Mouse (Mus musculus) frontal cortex, adult 2 months (tissue): ENCODE measurements around the gene Alpl. TPM values are rescaled to one million over a fixed set of nuclear protein-coding genes. Genes with fewer than 3 reads are reported as not detected.
A peak's percentile ranks its signal among the peaks of the same experiment; 100 is the strongest.

Experiments used
- DNase-seq, 2 experiments: peaks; one replicate each; pipeline ENCODE4 v3.0.0; 2022; ENCODE audit warnings: low spot score in 1 of 2; ENCODE audit errors: extremely low spot score in 1 of 2
- polyA plus RNA-seq: library from polyadenylated mRNA; depleted of rRNA; stranded (reverse); fragments of >200 nt; gene quantifications from 2 replicates; pipeline ENCODE4 v1.2.3, GENCODE M21; 2012

The Alpl gene
- polyA plus RNA-seq, 1 experiment: 13.5 TPM

DNA sequence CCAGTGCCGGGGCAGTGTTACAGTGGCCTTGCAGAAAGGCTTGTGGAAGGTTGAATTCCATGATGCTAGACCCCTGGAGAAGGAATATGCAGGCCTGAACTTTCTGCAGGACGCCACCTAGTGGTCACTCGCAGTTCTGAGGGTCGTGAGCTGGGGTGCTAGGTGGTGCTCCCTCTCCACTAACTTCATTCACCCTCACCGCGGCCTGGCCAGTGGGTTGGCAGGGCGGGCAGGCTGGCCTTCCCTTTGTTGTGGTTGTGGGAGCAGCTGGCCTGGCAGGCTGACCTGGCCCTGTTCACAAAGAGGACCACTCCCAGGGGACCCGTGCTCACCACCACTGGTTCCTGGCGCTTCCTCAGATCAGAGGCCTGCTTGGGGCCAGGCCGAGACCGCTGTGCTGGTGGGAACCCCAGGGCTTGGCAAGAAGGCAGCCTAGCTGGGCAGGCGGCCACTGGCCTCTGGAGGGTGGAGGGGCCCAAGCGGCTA is 51.7 kb downstream of the Alpl start:
- no peak for DNase-seq

GRCm38 (mm10) chr4:137743791-137744190 is 52.4 kb downstream of the Alpl start:
- DNase-seq: no peak

- no peak for DNase-seq
Measured at GRCm38 (mm10) chr4:137740350-137740749, 55.8 kb downstream of the Alpl start.

- DNase-seq: peak in 1 of 2 experiments; percentile 58
Measured at GRCm38 (mm10) chr4:137739151-137739923, 56.8 kb downstream of the Alpl start.

DNA sequence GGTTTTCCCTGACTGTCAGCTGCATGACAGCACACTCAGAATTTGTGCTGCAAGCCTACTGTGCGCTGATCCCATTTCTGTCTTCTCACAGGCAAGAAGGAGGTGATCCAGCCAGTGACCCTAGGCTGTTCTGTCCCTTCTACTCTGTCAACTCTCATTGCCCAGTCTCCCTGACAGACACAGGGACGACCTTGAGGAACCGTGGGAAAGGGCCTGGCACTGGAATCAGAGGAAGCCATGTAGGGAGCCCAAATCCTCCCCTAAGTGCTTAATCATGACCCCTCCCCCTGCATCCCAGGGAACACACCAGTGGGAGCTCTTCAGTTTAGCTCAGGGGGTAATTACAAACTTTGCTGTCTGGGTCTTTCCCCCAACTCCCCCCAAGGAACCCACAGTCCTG is 58.4 kb downstream of the Alpl start:
- no peak for DNase-seq

DNA sequence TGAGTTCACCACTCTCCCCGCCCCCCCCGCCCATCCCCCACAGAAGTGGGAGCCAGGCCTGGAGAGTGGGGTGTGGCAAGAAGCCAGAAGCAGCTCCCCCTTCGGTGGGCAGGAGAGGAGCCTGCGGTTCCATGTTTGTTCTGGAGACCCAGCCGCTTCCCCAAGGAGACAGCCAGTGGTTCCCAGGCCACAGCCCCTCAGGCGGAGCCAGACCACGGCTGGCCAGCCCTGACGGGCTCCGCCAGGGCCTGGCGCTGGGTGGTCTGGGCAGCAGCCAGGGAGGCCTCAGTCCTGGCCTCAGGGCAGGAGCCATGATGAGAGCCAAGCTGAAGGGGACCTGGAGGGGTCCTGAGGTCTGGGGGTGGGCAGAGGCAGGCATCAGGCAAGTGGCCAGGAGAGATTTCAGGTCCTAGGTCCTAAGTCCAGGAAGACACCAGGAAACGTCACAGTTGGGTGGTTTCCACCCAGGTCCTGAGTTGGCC is 59.9 kb downstream of the Alpl start:
- DNase-seq: no peak

GRCm38 (mm10) chr4:137733459-137733858 is 62.7 kb downstream of the Alpl start:
- no peak for DNase-seq

- DNase-seq: no peak
Measured at GRCm38 (mm10) chr4:137732962-137733361, 63.2 kb downstream of the Alpl start.

DNA sequence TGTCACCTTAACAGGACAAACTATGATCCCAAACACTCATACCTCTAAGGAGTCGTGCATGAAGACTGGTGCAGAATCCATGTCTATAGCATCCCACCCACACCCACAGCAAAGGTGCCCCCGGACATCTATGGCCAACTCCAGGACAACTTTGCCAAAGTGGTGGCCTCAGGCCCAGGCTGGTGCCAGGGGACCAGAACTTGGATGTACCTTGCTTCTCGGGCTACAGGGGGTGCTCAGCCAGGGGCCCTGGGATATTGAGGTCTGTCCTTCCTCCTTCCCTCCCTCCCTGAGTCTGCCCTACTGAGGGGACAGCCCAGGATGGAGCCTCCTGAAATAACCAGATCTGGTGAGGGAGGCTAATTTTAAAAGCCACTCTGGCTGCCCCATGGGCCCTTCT is 63.8 kb downstream of the Alpl start:
- no peak for DNase-seq

GRCm38 (mm10) chr4:137731891-137732290 is 64.3 kb downstream of the Alpl start:
- DNase-seq: no peak

- no peak for DNase-seq
Measured at GRCm38 (mm10) chr4:137730757-137731156, 65.4 kb downstream of the Alpl start.

- DNase-seq: peak; percentile 67 to 96
Measured at GRCm38 (mm10) chr4:137730134-137730533, 66.0 kb downstream of the Alpl start.

- DNase-seq: no peak
Measured at GRCm38 (mm10) chr4:137729155-137729855, 66.9 kb downstream of the Alpl start.

DNA sequence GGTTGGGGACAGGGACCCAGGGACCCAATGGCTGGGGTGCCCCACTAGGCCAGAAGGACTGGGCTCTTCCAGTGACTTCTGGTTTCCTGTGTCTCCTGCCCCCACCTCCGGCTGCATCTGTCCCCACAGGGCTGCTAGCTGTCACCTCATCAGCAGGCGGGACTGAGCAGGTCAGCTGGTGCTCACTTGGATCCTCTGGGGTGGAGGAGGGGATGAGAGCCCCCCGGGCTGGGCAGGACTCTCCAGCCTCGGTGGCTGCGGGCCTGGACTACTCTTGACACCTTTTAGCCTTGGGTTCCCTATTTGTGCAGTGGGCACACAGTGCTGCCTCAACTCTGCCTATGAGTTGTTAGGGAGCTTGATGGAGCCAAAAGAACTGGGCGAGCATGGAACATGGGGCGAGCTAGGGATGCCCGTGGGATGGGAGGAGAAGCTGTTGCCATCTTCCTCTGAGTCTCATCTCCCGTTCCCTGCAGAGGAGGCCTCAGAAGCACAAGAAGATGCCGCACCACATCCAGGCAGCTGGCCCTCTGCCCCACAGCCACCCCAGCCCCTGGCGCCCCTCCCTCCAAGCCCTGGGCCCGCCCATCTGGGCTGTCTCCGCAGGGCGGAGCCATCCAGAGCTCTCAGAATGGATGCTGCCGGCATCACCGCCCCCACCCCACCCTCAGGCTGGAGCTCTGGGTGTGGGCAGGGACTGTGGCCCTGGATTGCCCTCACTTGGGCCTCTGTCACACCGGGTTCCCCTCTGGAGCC is 67.6 kb downstream of the Alpl start:
- peak in 1 of 2 experiments; percentile 71 for DNase-seq

DNA sequence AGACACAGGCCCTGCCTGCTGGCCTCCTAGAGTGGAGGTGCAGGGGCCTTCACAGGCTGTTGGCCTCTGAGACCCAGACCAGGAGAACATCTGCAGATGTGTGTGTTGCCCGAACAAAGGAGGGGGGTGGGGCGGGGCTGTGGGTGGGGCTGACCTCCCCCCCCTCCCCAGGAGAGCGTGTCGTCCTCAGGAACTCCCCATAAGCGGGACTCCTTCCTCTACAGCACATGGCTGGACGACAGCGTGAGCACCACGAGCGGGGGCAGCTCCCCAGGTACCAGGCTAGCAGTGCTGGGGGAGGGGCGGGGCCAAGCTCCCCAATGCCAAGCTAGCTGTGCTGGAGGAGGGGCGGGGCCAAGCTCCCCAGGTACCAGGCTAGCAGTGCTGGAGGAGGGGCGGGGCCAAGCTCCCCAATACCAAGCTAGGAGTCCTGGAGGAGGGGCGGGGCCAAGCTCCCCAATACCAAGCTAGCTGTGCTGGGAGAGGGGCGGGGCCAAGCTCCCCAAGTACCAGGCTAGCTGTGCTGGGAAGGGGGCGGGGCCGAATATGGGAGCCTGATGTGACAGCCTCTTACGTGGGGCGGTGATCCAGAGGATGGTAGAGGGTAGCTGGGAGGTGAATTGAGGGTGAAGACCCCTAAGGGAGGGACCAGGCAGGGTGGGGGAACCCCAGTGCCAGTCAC is 68.5 kb downstream of the Alpl start:
- no peak for DNase-seq

GRCm38 (mm10) chr4:137726739-137727505 is 69.3 kb downstream of the Alpl start:
- DNase-seq: no peak

GRCm38 (mm10) chr4:137725541-137726145 is 70.5 kb downstream of the Alpl start:
- no peak for DNase-seq

GRCm38 (mm10) chr4:137724766-137725165 is 71.4 kb downstream of the Alpl start:
- DNase-seq: peak in 1 of 2 experiments; percentile 66

- no peak for DNase-seq
Measured at GRCm38 (mm10) chr4:137724212-137724611, 72.0 kb downstream of the Alpl start.
